Mouse (Mus musculus) C2C12 (cell line): ENCODE results near the gene Ormdl3.
"Not testable (repeated sequence)": the region's sequence is repeated elsewhere in the genome, so short reads cannot be mapped to it uniquely, and the experiment has no call there.

Experiments
- CTCF ChIP-seq: IDR thresholded peaks from one replicate; pipeline ENCODE4 v1.5.1; 2011; ENCODE audit not compliant: control insufficient read depth, insufficient read depth, insufficient read length
- MAX ChIP-seq: IDR thresholded peaks from one replicate; pipeline ENCODE4 v1.6.1; 2011; ENCODE audit warnings: mild to moderate bottlenecking, control low read depth
- USF1 ChIP-seq: IDR thresholded peaks from one replicate; pipeline ENCODE4 v1.6.1; 2011; ENCODE audit warnings: low read depth, mild to moderate bottlenecking, control low read depth, moderate library complexity

DNA sequence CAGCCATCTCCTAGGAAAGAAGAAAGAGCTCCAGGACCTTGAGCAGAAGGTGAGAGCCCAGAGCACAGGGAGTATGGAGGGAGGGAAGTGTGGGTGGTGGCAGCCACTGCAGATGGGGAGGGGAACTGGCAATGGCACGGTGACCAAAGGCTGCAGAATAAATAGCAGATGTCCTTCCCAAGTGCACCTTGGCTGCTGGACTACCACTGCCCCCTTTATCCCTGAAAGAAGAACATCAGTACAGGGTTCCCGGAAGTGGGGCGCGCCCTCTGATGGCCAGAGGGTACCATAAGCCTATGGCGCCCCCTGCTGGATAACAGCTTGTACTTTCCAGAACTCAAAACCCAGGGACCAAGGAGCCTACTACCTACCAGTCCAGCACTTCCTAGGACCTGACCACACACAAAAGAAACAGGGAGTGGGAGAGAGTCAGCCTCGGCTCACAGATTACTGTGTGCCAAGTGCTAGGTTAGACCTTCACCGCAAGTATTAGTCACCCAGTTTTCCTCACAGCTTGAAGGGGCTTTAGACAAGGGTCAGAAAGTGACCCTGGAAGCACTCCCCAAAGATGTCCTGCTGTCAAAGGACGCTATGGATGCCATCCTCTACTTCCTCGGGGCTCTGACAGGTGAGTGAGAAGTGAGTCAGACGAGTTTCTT is 48.3 kb upstream of the Ormdl3 start:
- TF ChIP-seq CTCF, MAX, USF1: not testable (repeated sequence)
